Mouse (Mus musculus) midbrain, embryonic 16.5 days (tissue): ENCODE measurements around the gene Il17c. TPM values are rescaled to one million over a fixed set of nuclear protein-coding genes. Genes with fewer than 3 reads are reported as not detected.

ENCODE experiments used
- ATAC-seq: fragments of 200-750 bp; cut with Nextera tagmentation; 2 replicates; pipeline ENCODE4 v1.8.0; 2017; ENCODE audit warnings: moderate TSS enrichment
- H3K27ac ChIP-seq: fragments of 300-500 bp; sonication (generic); 2 replicates; pipeline ENCODE4 v1.5.1; 2014; ENCODE audit warnings: mild to moderate bottlenecking, low read length, mixed read lengths
- H3K27me3 ChIP-seq: fragments of 300-500 bp; sonication (generic); 2 replicates; pipeline ENCODE4 v1.6.1; 2014; ENCODE audit warnings: low read depth, low read length, mixed read lengths; ENCODE audit not compliant: control insufficient read depth, insufficient read depth
- H3K36me3 ChIP-seq: fragments of 300-500 bp; sonication (generic); 2 replicates; pipeline ENCODE4 v1.6.1; 2014; ENCODE audit warnings: mild to moderate bottlenecking, low read length, moderate library complexity, mixed read lengths; ENCODE audit not compliant: control insufficient read depth, insufficient read depth
- H3K4me1 ChIP-seq: fragments of 300-500 bp; sonication (generic); 2 replicates; pipeline ENCODE4 v1.6.1; 2014; ENCODE audit warnings: mild to moderate bottlenecking, low read length, mixed read lengths; ENCODE audit not compliant: control insufficient read depth, insufficient read depth
- H3K4me2 ChIP-seq: fragments of 300-500 bp; sonication (generic); 2 replicates; pipeline ENCODE4 v1.6.1; 2014; ENCODE audit warnings: mild to moderate bottlenecking, low read length, mixed read lengths
- H3K4me3 ChIP-seq: fragments of 300-500 bp; sonication (generic); 2 replicates; pipeline ENCODE4 v1.5.1; 2014; ENCODE audit warnings: low read depth, mild to moderate bottlenecking, low read length, moderate library complexity, mixed read lengths
- H3K9ac ChIP-seq: fragments of 300-500 bp; sonication (generic); 2 replicates; pipeline ENCODE4 v1.6.1; 2014; ENCODE audit warnings: low read depth, low read length, mixed read lengths
- H3K9me3 ChIP-seq: fragments of 300-500 bp; sonication (generic); replicated peaks from 2 replicates; pipeline ENCODE4 v1.6.1; 2014; ENCODE audit warnings: mild to moderate bottlenecking, low read length, mixed read lengths; ENCODE audit not compliant: control insufficient read depth, poor library complexity, severe bottlenecking
- WGBS: fragments of 180-500 bp; shearing (Covaris S2); extraction: QIAGEN DNeasy Blood & Tissue Kit; methylation state at CpG from one replicate; pipeline ENCODE4 v1.1.7; 2014; 5-methylcytosine and 5-hydroxymethylcytosine counted together
- polyA plus RNA-seq: library from polyadenylated mRNA; unstranded; fragments of >200 nt; fragmentation: Nextera tagmentation; extraction: Ambion mirVana; gene quantifications from 2 replicates; pipeline ENCODE4 v1.2.1, GENCODE M21; 2015

Gene Il17c
- polyA plus RNA-seq, 1 experiment from 2014 or later: not detected

DNA sequence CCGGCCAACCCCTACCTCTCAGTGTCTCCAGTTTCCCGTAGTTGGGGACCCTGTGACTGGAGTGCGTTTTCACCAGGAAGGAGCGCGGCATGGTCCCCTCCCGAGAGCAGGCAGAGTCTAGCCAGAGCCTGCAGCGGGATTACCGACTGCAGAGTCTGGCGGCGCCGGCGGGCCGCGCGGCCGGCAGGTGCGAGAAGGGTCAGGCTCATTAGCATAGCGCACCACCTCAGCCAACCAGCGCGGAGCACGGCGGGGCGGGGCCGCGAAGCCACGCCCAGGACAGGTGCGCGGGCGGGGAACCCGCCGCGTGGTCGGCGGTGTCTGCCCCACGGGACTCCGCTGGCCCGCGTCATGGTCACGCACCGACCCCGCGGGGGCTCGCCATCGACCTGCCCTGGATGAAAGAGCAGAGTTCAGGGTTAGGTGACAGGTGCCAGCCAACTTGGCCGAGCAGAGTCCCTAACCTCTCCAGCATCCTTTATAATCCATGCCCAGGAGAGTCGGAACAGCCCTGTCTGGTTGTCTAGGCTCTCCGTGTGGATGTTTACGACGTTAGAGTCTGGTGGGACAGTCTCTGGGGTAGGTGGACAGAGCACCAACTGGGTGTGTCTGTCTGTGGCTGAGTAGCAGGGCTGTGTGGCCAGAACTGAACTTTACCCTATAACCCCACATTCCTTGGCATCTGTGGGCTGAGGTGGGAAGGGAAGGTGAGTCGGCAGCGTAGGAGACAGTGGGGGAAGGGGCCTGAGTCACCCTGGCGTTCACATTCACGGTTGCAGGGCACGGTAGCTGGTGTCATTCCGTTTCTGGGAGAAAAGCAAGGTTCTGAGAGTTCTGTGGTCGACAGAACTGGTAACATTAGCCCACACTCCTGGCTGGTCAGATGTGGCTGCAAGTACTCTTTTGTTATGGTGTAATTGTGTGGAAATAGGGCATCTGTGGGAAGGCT, 39.0 kb downstream of the Il17c start, which contains the start of gene Snai3:
Gene Snai3 (minus strand): TSS at position 210 of the 949 bp plus-strand sequence.
- 2% methylated on average over 56 of the region's 56 CpGs for WGBS
- H3K36me3 ChIP-seq: peaks cover 4% of the 10 kb centered on the region
- H3K9me3 ChIP-seq: no peaks in the 10 kb centered on the region
- H3K4me2 ChIP-seq: peak within 1 kb of the TSS; percentile 90
- H3K4me3 ChIP-seq: peak within 1 kb of the TSS; percentile 42
- H3K27ac ChIP-seq: no peak within 1 kb of the TSS
- H3K4me1 ChIP-seq: peaks cover 11% of the 10 kb centered on the region
- peaks cover 37% of the 10 kb centered on the region for H3K27me3 ChIP-seq
- ATAC-seq: peak; percentile 56; the same call in 1 of the 2 replicates
- H3K9ac ChIP-seq: peak within 1 kb of the TSS; percentile 50

DNA sequence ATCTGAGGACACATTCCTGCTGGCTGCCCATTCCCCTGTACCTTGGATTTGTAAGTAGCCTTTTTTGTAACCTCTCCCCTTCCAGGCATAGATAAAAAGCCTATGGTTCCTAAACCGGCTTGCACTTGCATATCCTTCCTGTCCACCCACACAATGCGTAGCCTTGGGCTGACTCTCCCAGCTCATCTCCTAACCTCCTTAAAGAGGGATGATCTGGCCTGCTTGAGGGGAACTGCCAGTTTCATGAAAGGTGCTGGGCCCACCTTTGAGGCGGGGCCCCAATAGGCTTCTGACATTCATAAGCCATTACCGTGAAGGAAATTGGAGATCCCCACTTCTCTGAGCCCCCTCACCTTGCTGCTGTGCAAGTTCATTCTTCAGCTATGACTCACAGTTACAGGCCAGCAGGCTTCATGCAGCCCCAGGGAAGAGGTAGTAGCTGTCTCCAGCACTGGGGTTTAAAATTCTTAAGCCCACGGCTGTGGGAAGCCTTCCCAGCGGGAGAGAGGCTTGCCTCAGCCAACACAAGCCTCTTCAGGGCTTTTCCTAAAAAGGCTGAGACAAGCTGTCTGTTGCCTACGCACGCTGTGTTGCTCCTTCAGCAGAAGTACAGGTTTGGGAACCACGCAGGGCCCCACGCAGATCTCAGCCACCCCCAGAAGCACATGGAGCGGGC, 39.8 kb downstream of the Il17c start:
- no peaks in the 10 kb centered on the region for H3K9me3 ChIP-seq
- H3K4me2 ChIP-seq: no peak overlapping the region
- no peak for ATAC-seq
- H3K4me1 ChIP-seq: peaks cover 11% of the 10 kb centered on the region
- H3K36me3 ChIP-seq: peaks cover 11% of the 10 kb centered on the region
- peaks cover 37% of the 10 kb centered on the region for H3K27me3 ChIP-seq
- H3K9ac ChIP-seq: no peak overlapping the region
- no peak overlapping the region for H3K4me3 ChIP-seq
- 62% methylated on average over 11 of the region's 11 CpGs for WGBS
- no peak overlapping the region for H3K27ac ChIP-seq

DNA sequence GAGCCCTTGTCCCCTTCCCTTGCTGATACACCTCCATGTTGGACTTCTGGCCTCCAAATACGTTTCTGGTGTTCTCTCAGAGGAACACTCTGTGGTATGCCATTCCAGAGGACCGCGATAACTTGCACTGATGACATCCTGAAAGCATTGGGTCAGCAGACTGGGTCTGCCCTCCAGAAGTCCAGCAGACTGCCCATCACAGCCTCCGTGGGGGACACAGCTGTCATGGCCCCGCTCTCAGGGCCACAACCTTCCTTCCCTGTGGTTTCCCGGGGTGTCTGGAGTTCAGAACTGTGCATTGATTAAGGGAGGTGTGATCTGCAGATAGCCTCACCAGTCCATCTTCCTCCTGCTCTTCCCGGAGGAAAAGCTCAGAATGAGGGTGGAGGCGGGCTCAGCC, 40.7 kb downstream of the Il17c start:
- WGBS: 63% methylated on average over 8 of the region's 8 CpGs
- Histone ChIP-seq H3K9ac (no peak overlapping the region), H3K27ac (no peak overlapping the region), H3K4me3 (no peak overlapping the region), H3K4me1 (peaks cover 11% of the 10 kb centered on the region), H3K9me3 (no peaks in the 10 kb centered on the region), H3K36me3 (peaks cover 16% of the 10 kb centered on the region), H3K27me3 (peaks cover 37% of the 10 kb centered on the region), H3K4me2 (no peak overlapping the region)
- no peak for ATAC-seq

DNA sequence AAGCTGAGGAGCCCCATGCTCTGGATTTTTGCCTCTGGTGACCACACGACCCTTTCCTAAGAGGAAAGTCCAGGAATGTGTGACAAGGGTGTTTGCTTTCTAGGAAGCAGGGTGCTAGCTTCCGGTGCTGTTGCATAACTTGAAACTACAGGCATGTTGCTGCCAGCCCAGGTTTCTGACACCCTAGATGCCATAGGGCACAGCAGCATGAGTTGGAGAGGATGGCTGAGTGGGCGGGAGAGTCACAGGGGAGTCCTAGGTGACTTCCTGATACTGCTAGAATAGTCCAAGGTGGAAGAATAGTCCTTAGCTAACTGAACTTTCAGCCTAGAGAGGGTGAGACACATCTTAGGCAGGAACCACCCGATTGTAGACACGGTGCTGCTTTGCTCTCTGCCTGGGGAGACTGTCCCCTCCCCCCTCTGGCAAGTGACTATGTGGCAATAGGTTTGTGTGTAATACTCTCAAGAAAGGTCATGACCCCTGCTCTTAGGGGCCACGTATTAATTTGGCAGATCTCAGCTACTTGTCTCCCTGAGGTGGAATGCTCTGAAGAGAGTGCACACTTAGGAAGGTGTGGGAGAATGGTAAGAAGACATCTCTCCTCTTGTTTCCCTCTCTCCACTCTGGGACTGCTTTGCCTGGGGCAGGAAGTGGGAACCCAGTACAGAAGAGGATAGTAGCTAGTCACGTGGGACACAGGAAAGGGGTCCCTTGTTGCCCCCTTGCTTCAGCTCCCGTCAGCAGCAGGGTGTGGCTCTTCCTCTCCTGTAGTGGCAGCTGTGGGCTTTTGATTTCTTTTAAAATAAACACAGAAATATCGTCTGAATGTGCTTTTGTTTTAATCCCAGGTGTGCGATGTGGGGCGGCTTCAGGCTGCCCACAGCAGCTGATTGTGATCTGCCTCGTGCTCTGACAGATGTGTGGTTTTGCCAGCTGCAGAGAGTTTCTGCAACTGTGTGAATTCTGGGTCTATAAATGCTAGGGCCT, 42.1 kb downstream of the Il17c start:
- Histone ChIP-seq H3K9me3 (no peaks in the 10 kb centered on the region), H3K27ac (no peak overlapping the region), H3K9ac (no peak overlapping the region), H3K4me1 (peaks cover 11% of the 10 kb centered on the region), H3K27me3 (peaks cover 32% of the 10 kb centered on the region), H3K4me3 (no peak overlapping the region), H3K4me2 (no peak overlapping the region), H3K36me3 (peaks cover 24% of the 10 kb centered on the region)
- WGBS: 71% methylated on average over 12 of the region's 12 CpGs
- ATAC-seq: no peak

DNA sequence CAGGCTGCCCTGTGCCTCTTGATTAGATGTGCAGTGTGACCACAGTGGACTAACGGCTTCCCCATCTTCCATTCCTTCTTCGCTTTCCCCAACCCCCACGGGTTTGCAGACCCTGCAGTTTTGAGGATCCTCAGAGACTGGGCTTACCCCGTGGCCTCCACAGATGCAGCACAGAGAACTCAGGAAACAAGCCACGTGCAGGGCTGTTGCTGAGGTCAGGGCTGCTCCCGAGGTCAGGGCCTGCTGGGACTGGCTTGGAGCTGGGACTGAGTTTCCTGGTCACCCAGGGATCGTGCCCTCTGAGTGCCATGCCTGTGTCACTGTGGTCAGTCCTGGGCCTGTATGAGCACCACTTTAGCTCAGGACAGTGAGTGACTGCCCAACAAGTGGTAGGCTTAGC, 43.2 kb downstream of the Il17c start:
- ATAC-seq: no peak
- H3K4me2 ChIP-seq: no peak overlapping the region
- H3K4me3 ChIP-seq: no peak overlapping the region
- no peaks in the 10 kb centered on the region for H3K9me3 ChIP-seq
- peaks cover 11% of the 10 kb centered on the region for H3K4me1 ChIP-seq
- H3K36me3 ChIP-seq: peaks cover 25% of the 10 kb centered on the region
- H3K9ac ChIP-seq: no peak overlapping the region
- 82% methylated on average over 7 of the region's 7 CpGs for WGBS
- no peak overlapping the region for H3K27ac ChIP-seq
- peaks cover 23% of the 10 kb centered on the region for H3K27me3 ChIP-seq

DNA sequence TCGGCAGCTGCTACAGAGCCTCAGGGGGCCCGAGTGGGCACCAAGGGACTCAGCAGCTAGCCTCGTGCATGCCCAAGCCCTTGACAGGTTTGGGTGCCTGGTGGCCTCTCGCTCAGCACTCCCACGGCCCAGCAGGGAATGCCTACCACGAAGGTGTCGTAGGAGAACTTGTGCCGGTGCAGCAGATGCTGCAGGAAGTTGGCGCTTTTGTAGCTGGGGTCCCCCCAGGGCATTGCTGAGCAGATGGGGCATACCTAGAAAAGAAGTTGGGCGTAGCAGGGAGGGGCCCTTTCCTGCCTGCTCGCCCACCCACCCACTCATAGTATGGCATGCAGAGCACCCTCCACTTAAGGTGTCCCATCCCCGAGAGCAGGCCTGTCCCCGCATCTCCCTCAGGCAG, 46.0 kb downstream of the Il17c start:
- 90% methylated on average over 13 of the region's 13 CpGs for WGBS
- no peak overlapping the region for H3K27ac ChIP-seq
- H3K27me3 ChIP-seq: no peaks in the 10 kb centered on the region
- H3K4me2 ChIP-seq: no peak overlapping the region
- H3K9ac ChIP-seq: no peak overlapping the region
- no peaks in the 10 kb centered on the region for H3K4me1 ChIP-seq
- ATAC-seq: no peak
- peaks cover 28% of the 10 kb centered on the region for H3K36me3 ChIP-seq
- no peaks in the 10 kb centered on the region for H3K9me3 ChIP-seq
- no peak overlapping the region for H3K4me3 ChIP-seq

DNA sequence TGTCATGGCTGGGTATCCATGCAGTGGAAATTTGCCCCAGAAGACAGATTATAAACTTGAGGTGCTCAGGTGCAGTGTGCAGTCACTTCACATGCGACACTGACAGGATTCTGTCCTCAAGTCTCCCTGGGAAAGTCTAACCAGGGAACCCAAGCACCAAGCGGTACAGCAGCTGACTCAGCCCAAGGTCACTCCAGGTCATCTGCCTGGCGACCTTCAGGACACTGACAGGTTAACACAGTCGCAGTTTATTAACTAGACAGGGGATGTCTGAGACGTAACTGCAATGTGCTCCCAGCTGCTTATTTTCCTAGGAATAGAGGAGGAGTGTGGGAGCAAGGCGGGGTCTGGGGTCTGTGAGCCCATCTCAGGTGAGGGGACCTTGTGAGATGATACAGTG, 47.6 kb downstream of the Il17c start:
- H3K4me2 ChIP-seq: no peak overlapping the region
- no peak for ATAC-seq
- H3K9me3 ChIP-seq: no peaks in the 10 kb centered on the region
- no peak overlapping the region for H3K9ac ChIP-seq
- H3K36me3 ChIP-seq: peaks cover 32% of the 10 kb centered on the region
- H3K27ac ChIP-seq: no peak overlapping the region
- H3K4me3 ChIP-seq: no peak overlapping the region
- no peaks in the 10 kb centered on the region for H3K27me3 ChIP-seq
- H3K4me1 ChIP-seq: peaks cover 6% of the 10 kb centered on the region; the same call in 1 of the 2 replicates
- 87% methylated on average over 6 of the region's 6 CpGs for WGBS

DNA sequence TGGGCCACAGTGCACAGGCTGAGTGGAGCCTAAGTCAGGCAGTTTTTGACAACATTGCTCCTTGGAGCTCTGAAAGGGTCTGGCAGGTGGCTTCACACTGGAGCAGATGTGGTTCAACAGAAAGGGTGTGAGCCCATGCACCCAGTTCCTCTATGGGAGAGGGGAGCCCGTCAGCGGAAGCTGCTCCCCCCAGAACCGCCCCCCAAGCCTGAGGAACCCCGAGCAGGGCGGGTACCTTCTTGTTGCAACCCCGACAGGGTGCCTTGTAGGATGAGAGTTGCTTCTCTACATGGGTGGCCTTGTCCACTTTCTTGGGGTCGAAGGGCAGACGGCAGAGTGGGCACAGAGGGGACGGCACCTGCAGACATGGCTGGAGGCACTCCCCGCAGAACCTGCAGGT, 48.1 kb downstream of the Il17c start:
- Histone ChIP-seq H3K9ac (no peak overlapping the region), H3K27ac (no peak overlapping the region), H3K4me1 (peaks cover 12% of the 10 kb centered on the region), H3K4me3 (no peak overlapping the region), H3K27me3 (no peaks in the 10 kb centered on the region), H3K36me3 (peaks cover 32% of the 10 kb centered on the region), H3K4me2 (no peak overlapping the region), H3K9me3 (no peaks in the 10 kb centered on the region)
- 86% methylated on average over 10 of the region's 10 CpGs for WGBS
- no peak for ATAC-seq
